Mouse (Mus musculus): ENCODE measurements around the gene Notch3.
"Not testable (repeated sequence)": the region's sequence is repeated elsewhere in the genome, so short reads cannot be mapped to it uniquely, and the experiment has no call there.

Gene Notch3

DNA sequence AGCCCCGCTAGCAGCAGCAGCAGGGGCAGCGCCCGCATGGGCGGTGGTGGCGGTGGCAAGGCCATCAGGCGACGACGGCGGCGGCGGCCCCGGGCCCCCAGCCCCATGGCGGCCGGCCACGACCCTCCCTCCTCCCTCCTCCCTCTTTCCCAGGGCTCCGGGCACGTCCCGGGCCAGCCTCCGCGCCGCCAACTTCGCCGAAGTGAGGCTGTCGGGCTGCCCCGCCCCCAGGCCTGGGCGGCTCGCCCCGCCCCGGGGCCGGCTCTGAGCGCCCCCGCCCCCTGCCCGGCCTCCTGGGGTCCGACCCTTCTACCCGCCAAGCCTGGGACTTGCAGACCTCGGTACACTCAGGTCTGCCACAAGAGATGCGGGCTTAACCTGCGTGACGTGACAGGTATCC is at the start of gene Notch3:
Gene Notch3 (minus strand): TSS at position 166 of the 400 bp plus-strand sequence.
- DNase-seq = no peak

DNA sequence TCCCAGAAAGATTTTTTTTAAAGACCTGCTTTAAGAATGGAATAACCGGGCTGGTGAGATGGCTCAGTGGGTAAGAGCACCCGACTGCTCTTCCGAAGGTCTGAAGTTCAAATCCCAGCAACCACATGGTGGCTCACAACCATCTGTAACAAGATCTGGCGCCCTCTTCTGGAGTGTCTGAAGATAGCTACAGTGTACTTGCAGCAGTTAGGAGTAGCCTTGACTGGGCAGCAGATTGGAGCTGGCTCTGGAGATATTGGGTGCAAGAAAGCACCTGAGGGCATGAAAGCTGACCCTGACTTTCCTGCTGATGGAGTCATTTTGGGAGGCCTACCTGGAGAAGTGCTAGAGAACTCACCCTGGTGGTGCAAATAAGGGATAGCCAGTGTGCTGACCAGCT is 48.9 kb upstream of the Notch3 start:
- DNase-seq = not testable (repeated sequence)

DNA sequence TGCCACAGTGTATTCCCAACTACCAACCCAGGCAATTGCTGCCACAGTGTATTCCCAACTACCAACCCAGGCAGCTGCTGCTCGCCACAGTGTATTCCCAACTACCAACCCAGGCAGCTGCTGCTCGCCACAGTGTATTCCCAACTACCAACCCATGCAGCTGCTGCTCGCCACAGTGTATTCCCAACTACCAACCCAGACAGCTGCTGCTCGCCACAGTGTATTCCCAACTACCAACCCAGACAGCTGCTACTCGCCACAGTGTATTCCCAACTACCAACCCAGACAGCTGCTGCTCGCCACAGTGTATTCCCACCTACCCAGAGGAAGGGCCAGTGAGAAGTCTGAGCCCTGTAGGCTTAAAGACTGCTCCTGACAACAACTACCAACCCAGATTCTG is 44.9 kb upstream of the Notch3 start:
- DNase-seq = not testable (repeated sequence)

DNA sequence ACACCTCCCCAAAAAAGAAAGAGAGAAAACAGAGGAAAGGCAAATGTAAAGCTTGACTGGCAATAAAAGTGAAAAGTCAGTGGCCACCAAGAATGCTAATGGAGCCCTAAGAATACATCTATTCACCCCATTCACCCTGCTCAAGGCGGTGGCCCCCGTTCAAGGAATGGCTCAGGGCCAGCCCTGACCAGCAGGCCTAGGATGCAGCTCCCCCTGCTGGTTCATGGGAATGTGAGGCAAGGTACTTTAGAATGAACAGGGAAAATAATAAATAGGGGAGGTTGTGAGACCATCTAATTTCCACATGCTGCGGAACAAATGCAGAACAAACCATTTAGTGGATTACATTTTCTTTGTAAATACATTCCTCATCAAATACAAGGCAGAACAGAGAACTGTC is 43.1 kb upstream of the Notch3 start:
- peak; percentile 57 for DNase-seq

DNA sequence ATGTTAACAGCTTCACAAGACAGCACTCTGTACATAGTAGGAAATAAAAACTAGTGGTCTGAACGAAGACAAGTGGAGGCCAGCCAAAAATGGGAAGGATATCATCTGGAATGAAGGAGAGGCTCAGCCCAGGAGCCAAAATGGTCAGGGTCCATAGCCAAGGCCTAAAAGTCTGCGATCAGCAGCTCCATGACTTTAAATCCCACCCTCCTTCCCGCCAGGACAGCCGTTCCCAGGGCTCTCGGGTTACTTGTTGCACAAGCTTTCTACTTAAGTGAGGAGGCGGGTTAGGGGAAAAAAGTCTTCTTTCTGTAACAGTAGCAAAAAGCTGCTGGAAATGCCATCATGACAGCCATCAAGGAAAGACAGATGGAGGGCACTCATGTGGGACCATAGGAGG is 42.5 kb upstream of the Notch3 start:
- DNase-seq = no peak

DNA sequence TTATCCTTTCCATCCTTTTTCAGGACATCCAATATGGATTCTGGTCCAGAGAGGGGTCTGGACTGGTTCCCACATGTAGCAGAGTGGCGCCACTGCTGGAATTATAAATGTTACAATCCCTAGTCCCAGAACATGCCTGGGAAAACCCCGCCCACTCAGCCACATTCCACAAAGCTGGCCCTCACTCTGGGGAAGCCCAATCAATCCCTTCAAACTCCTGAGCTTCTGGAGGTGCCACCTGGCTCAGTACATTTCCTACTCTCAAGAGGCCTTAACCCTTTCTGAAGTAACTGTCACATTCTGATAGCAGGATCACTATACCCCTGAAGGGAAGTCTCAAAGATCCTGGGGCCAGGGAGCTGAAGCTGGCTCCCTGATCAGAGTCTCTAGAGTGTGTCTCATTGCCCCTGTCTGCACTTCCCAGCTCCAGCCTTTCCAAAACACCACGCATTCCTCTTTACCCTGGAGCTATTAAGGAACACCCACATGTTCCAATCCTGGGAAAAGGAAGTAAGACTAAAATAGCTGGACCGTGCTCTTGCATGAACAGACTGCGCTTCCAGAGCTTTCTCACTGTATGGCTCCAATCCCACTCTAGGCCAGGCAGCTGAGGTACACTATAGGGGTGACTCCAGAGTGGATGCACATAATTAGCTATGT is 41.1 kb upstream of the Notch3 start:
- DNase-seq = no peak

DNA sequence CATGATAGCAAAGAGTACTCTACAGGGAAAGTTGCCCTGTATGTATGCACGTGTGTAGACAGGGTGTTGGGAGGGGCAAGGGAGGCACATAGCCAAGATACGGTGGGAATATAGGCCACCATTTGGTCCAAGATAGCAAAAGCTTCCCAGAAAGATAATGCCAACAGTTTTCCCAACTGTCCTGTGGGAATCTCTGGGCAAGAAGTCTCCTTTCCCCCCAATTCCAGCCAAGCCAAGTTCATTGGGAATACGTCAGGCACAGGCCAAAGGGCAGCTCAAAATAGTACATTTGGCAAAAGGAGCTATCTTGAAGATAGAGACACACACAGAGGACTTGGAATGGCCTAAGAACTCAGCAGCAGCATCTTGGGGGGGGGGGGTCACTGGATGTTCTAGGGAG is 38.7 kb upstream of the Notch3 start:
- no peak for DNase-seq

DNA sequence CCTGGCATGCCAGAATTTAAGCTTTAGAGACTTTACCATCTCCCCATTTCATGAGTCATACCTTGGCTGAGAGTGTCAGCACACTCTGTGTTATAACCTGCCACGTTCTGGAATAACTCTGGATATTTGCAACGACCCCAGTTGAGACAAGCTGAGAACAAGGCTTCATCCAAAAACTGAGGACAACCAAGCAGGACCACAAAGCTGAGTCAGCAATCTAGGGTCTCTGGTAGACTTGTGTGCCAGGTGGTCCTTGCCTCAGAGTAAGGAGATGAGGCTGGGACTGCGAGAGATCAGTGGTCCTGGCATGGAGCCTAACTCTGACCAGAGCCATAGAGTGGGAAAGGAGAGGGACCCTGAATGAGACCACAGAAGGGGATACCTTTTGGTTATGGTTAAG is 36.3 kb upstream of the Notch3 start:
- DNase-seq = no peak

DNA sequence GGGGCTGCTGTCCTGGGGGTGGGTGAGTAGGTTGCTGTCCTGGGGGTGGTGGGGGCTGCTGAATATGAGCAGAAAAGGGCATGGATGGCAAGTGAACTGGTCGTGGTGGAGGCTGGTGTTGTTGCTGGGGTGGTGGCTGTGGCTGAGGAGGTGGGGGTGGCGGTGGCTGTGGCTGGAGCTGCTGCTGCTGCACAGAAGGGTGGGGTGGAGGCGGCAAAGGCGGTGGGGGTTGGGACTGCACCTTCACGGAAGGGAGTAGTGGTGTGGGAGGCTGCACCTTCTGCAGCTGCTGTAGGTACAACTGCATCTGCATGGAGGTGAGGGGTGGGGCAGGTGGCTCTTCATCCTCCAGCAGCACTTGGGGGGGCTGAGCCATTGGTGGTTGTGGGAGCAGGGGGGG is 34.4 kb upstream of the Notch3 start:
- no peak for DNase-seq

DNA sequence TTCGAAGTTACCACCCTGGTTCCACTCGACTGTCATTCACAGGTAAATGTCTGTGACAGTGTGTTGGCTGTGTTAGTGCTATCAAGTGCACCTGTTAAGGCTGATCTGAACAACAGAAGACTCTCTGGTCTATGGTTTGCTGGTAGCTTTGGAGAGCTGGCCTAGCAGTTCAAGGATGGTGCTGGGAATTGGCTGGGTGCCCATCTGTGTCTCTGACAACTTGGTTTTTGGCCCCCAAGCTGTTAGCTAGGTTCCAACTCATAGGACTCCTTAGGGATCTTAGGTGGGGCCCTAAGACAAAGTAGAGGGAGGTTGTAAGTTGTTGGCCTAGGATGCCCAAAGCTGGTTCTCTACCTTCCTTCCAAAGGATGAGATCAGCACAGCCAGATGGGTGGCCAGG is 33.1 kb upstream of the Notch3 start:
- DNase-seq = no peak

DNA sequence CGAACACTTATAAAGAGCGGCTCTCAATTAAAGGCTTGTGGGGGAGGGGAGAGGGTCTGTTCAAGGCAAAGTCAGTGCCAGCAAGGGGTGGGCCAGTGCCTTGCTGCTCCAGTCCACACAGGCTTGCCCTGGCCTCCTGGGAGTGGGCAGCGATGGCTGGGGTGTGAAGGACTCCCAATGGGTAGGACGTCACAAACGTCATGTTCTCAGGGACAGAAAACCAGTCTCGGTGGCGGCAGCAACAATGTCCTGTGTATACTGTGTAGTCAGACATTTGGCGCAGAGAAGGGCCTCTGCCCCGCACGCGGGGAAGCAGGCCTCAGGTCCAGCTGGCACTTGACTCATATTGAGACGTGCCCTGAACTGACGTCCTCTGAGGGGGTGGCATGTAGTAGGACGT is 30.5 kb upstream of the Notch3 start:
- DNase-seq = no peak

DNA sequence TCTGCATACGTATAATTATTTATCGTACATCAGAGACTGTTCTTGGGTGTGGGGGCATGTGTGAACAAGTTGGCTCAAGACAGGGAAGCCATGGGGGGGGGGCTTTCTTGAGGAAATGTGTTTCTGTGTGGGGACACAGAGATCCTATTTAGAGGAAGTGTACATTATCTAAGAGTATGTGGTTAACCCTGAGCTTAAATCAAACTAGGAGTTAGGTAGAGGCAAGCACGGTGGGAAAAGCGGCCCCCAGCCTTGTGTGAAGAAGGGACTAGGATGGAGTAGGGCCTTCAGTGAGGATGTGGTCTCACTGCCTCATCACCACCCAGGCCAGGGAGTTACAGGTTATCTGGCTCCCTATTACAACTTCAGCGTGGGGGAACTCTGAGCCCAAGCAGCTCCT is 29.1 kb upstream of the Notch3 start:
- DNase-seq = no peak

DNA sequence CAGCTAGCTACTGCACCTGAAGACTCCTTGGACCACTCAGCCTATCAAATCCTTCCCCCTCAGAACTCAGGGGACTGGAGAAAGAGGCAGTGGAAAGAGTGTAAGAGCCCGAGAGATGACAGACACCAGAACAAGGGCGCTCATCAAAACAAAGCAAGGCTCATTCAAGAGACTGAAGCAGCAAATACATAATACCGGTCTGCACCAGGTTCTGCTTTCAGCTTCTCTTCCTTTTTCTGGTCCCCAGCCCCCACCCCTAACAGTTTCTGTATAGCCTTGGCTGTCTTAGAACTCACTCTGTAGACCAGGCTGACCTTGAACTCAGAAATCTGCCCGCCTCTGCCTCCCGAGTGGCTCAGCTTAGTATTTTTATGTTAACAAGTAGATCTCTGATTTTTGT is 26.4 kb upstream of the Notch3 start:
- no peak for DNase-seq

DNA sequence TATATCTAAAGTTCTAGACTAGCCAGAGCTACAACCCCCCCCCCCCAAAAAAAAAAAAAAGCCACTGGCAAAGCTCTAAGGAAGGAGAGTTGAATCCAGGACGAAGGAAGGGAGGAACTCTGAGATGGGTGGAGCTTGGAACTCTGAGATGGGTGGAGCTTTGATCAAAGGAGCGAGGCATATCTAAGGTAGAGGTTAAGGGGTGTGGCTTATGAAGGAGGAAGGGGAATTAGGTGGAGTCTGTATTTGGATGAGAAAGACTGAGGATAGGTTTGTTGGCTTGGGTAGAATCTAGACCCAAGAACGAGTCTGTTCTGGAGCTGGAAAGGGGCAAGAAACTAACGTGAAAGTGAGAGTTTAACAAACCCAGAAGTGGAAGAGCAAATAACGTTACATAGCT is 23.2 kb upstream of the Notch3 start:
- DNase-seq = no peak

DNA sequence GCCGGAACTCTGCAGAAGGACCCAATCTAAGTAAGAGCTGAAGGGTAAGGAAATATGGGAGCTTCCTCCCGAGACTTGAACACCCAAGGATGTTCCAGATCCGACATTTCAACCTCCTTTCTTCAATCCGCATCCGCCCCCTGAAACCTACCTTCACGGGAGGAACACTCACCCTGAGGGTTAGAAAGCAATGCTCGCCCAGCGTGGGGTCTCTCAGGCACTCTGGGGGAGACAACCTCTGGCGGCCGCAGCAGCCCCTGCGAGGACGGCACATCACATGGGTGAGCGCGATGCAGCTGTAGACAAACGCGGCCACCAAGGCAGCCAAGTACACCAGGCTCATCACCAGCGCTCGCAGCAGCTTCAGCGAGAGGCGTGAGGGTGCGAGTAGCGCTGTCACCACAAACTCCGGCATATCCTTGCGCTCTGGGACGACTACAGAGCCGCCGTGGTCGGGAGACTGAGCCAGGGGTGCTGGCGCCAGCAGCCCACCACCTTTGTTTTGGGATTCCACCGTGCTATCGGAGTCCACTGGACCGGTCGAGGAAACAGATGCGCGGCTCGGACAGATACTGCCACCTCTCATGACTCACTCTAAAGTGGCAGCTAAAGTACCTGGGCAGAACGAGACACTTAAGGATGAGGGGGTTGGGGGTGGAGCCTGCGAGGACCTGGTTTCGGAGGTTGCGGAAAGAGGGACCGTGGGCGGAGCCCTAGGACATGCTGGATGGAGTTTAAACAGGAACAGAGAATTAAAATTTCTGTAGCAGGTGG is 22.4 kb upstream of the Notch3 start, which contains the start of gene Ephx3:
Gene Ephx3 (minus strand): TSS at position 687 of the 774 bp plus-strand sequence.
- no peak for DNase-seq

DNA sequence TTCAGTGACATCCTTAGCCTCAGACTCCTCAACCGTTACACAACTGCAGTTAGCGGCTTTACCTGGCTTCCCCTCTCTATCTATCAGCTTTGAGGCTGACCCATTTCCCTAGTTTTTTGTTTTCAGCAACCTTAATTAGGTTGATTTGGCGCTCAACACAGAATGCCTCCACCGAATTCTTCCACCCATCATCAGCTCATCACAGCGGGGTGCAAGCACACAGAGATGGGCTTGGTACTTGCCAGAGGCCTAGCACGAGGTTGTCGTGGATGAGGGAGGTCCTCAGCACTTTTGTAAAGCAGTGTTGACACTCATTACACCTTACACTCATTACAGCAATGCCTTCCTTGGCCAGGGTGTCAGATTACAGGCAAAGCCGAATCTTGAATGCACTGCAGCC is 16.4 kb upstream of the Notch3 start:
- DNase-seq = no peak

DNA sequence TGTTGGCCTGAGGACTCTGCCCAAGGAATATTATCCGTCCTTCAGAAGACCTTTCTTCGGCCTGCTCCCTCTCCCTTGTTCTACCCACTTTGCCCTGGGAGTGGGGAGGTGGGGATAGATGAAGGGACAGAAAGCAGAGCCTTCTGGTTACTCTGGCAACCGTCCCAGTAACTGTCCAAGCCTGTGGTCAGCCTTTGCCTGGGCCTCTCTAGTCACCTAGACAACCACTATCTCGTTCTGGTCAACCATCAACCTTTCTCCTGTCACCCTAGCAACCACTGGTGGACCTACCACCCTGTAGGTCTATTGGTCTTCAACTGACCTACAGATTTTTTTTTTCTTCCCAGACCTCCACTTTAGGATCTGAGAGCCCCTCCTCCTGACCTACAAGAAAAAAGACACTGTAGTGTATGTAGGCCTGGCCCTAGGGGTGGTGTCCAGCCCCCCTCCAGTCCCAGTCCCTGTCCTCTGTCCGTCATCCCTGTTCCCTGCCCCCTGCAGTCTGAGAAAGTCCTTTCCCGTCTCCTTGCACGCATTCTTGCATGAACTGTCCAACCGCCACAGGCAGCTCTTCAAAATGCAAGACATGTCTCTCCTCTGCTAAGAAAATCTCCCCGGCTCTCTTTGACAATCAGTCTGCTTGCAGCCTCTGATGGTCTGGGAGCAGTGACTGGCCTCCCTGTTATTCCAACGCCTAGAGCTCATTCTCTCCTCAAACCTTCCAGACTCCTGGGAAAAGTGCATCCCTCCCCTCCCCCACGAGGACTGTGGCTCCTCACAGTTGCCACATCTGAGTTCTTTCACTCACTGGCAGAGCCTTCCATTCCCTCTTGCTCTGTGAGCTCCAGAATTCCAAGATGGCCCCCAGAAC is 13.2 kb upstream of the Notch3 start:
- no peak for DNase-seq

DNA sequence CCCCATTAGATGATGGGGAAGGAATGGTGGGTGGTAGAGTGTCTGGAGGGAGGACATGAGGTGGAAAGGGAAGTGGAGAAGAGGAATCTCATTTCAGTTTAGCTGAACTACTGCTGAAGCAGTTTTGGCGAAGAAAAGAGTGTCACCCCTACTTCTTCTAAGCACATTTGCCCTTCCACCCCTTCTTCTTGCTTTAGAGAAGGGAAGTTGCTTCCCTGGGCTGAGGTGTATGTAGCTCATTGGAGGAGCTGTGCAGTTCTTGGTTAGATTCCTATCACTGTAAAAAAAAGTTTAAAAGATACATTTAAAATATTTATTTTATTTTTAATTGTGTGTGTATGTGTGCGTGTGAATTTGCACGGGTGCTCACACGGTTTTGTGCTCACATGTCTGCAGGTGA is 10.3 kb upstream of the Notch3 start:
- DNase-seq = no peak

DNA sequence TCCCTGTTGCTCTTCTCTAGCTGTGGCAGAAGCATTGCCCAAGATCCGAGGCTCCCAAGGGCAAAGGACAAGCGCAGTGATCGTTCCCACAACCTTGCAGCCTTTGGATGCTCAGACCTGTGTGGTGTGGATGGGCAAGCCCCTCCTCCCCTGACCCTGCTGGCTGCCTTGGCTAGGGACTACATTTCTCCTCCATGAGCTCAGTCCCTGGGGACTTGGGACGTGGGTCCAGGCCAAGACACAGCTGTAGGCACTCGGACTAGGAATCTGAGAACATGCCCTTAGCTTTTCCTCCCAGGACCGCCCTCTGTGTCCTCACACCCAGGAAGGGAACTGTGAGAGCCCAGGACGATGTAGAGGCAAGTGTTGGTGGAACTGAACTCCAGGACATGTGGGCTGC is 6.5 kb upstream of the Notch3 start:
- DNase-seq = no peak

DNA sequence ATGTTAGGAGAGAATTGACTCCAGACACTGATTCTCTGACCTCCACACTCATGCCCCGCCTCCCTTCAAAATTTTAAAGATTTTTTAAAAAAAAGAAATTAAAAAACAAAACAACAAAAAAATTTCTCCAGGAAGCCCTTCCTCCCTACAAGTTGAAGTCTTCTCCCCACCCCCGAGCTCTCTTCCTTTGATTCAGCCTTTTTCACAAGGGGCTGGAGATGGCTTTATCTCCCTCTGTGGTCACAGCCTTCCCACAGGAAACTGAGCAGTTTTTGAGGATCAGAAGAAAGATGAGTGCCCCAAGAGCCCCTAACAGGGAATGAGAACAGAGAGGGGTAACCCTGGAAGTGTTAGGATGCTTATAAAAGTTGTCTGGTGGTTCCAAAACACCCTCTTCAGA is 5.8 kb upstream of the Notch3 start:
- no peak for DNase-seq

DNA sequence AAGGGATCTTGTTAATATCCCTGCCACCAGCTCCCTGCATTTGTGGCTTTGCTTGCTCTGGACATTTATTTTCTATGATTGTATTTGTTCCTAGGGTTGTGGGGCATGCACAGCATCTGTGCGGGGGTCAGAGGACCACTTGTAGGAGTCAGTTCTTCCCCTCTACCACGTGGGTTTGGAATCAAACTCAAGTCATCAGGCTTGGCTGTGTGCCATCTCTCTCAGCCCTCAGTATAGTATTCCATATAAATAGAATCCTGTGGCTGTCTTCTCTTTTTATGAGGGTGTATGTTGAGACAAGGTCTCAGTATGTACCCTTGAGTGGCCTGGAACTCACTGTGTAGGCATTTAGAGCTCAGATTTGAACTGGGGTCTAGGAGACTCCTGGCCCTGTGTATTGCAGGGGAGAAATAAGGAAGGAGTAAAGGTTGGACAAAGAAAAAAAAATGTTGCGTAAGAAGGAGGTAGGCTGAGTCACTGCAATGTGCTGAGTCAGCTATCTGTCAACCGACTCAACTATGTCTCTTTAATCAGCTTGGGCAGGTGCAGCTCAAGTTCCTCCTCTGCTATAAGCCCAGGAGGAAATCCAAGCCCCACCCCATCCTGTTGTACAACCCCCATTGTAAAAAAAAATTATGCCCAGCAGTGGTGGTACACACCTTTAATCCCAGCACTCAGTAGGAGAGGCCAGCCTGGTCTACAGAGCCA is 3.0 kb upstream of the Notch3 start:
- no peak for DNase-seq

DNA sequence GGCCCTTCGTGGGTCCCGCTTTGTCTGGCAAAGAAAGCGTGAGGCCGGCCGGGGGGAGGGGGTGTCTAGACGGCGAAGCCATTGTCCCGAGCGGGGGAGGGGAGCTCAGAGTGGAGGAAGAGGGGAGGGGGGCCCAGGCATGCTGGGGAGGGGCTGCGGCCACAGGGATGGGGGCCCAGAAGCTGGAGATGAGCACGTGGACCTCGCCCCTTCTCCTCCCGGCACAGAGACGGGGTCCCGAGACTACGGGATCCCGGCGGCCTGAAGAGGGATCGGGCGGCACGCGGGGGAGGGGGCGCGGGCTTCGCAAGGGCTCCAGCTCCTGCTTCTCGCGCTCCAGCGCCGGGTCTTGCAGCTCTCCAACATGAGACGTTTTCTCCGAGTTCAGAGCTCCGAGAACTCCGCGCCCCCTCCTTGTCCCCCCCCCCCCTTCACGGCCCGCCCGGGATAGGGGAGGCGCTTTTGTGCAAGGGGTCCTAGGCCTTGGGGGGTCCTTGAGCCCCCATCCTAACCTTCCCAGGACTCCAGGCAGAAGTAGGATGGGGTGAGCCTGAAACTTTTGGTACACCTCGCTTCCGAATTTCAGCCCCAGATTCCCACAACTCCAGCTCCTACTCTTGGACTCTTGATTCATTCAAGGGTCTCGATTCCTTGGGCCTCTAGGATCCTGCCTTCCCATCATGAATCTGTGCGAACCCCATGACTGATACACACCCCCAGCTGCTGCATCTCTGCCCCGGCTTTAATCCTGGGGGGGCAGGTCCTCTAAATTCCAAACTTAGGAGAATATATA is 653 bp downstream of the Notch3 start:
- no peak for DNase-seq

All from cerebellum, adult 11 months (tissue).